Mouse (Mus musculus) limb, embryonic 11.5 days (tissue): ENCODE data around the gene Pex13. TPM values are rescaled to one million over a fixed set of nuclear protein-coding genes. Genes with fewer than 3 reads are reported as not detected.

Experiments used
- ATAC-seq: fragments of 200-750 bp; cut with Nextera tagmentation; 2 replicates; pipeline ENCODE4 v1.8.0; 2017; ENCODE audit warnings: low read depth; ENCODE audit not compliant: insufficient number of reproducible peaks, low FRiP score, low TSS enrichment
- DNase-seq: peaks from one replicate; pipeline ENCODE4 v3.0.0-alpha.2; 2015; ENCODE audit warnings: low spot score
- H3K27ac ChIP-seq: fragments of 300-500 bp; sonication (generic); replicated peaks from 2 replicates; pipeline ENCODE4 v1.5.1; 2014; ENCODE audit warnings: low read depth, mild to moderate bottlenecking, low read length
- H3K27me3 ChIP-seq: fragments of 300-500 bp; sonication (generic); 2 replicates; pipeline ENCODE4 v1.6.1; 2014; ENCODE audit warnings: mild to moderate bottlenecking, low read length, mixed read lengths; ENCODE audit not compliant: control insufficient read depth, insufficient read depth
- H3K36me3 ChIP-seq: fragments of 300-500 bp; sonication (generic); 2 replicates; pipeline ENCODE4 v1.6.1; 2014; ENCODE audit warnings: mild to moderate bottlenecking, low read length, moderate library complexity, mixed read lengths; ENCODE audit not compliant: control insufficient read depth, insufficient read depth
- H3K4me1 ChIP-seq: fragments of 300-500 bp; sonication (generic); 2 replicates; pipeline ENCODE4 v1.6.1; 2014; ENCODE audit warnings: low read length, mixed read lengths; ENCODE audit not compliant: control insufficient read depth, insufficient read depth
- H3K4me2 ChIP-seq: fragments of 300-500 bp; sonication (generic); 2 replicates; pipeline ENCODE4 v1.6.1; 2014; ENCODE audit warnings: low read depth, mild to moderate bottlenecking, moderate library complexity; ENCODE audit not compliant: severe bottlenecking
- H3K4me3 ChIP-seq: fragments of 300-500 bp; sonication (generic); 2 replicates; pipeline ENCODE4 v1.5.1; 2014; ENCODE audit warnings: low read depth, low read length
- H3K9ac ChIP-seq: fragments of 300-500 bp; sonication (generic); 2 replicates; pipeline ENCODE4 v1.6.1; 2014; ENCODE audit warnings: mild to moderate bottlenecking, low read length
- H3K9me3 ChIP-seq: fragments of 300-500 bp; sonication (generic); 2 replicates; pipeline ENCODE4 v1.6.1; 2016; ENCODE audit warnings: low read length; ENCODE audit not compliant: control insufficient read depth
- WGBS: fragments of 180-500 bp; shearing (Covaris S2); extraction: QIAGEN DNeasy Blood & Tissue Kit; methylation state at CpG from one replicate; pipeline ENCODE4 v1.1.7; 2014; 5-methylcytosine and 5-hydroxymethylcytosine counted together
- polyA plus RNA-seq: library from polyadenylated mRNA; unstranded; fragments of >200 nt; fragmentation: Nextera tagmentation; extraction: Ambion mirVana; gene quantifications from 2 replicates; pipeline ENCODE4 v1.2.1, GENCODE M21; 2014

The Pex13 gene
- polyA plus RNA-seq, 1 experiment from 2014 or later = 52.8 TPM

GRCm38 (mm10) chr11:23688060-23688459 lies 22.3 kb upstream of the Pex13 start:
- H3K4me3 ChIP-seq = no peak overlapping the region
- 87% methylated on average over 1 of the region's 1 CpGs for WGBS
- H3K27ac ChIP-seq = no peak overlapping the region
- H3K4me2 ChIP-seq = no peak overlapping the region
- H3K9me3 ChIP-seq = no peaks in the 10 kb centered on the region
- no peak overlapping the region for H3K9ac ChIP-seq
- no peaks in the 10 kb centered on the region for H3K27me3 ChIP-seq
- ATAC-seq (no peak), DNase-seq (no peak)
- no peaks in the 10 kb centered on the region for H3K4me1 ChIP-seq
- H3K36me3 ChIP-seq = no peaks in the 10 kb centered on the region

GRCm38 (mm10) chr11:23686671-23687070 lies 20.9 kb upstream of the Pex13 start:
- H3K4me3 ChIP-seq = no peak overlapping the region
- no peaks in the 10 kb centered on the region for H3K27me3 ChIP-seq
- H3K9me3 ChIP-seq = no peaks in the 10 kb centered on the region
- no peak overlapping the region for H3K4me2 ChIP-seq
- no peaks in the 10 kb centered on the region for H3K36me3 ChIP-seq
- DNase-seq (no peak), ATAC-seq (no peak)
- no peaks in the 10 kb centered on the region for H3K4me1 ChIP-seq
- WGBS = 87% methylated on average over 5 of the region's 5 CpGs
- no peak overlapping the region for H3K27ac ChIP-seq
- H3K9ac ChIP-seq = no peak overlapping the region

GRCm38 (mm10) chr11:23682561-23682960 lies 16.8 kb upstream of the Pex13 start:
- ATAC-seq (no peak), DNase-seq (no peak)
- H3K27me3 ChIP-seq = no peaks in the 10 kb centered on the region
- no peak overlapping the region for H3K4me3 ChIP-seq
- no peaks in the 10 kb centered on the region for H3K4me1 ChIP-seq
- H3K36me3 ChIP-seq = no peaks in the 10 kb centered on the region
- 92% methylated on average over 5 of the region's 5 CpGs for WGBS
- H3K4me2 ChIP-seq = no peak overlapping the region
- no peaks in the 10 kb centered on the region for H3K9me3 ChIP-seq
- no peak overlapping the region for H3K27ac ChIP-seq
- H3K9ac ChIP-seq = no peak overlapping the region

- Histone ChIP-seq H3K9me3 (no peaks in the 10 kb centered on the region), H3K9ac (no peak overlapping the region), H3K4me1 (no peaks in the 10 kb centered on the region), H3K27ac (no peak overlapping the region), H3K36me3 (peaks cover 5% of the 10 kb centered on the region; the same call in 1 of the 2 replicates), H3K27me3 (no peaks in the 10 kb centered on the region), H3K4me2 (no peak overlapping the region), H3K4me3 (no peak overlapping the region)
- ATAC-seq = no peak
- DNase-seq = no peak
- 94% methylated on average over 6 of the region's 6 CpGs for WGBS
Observed at GRCm38 (mm10) chr11:23680435-23680950, 14.7 kb upstream of the Pex13 start.

- WGBS = 44% methylated on average over 3 of the region's 3 CpGs
- H3K36me3 ChIP-seq = peaks cover 5% of the 10 kb centered on the region; the same call in 1 of the 2 replicates
- peak; percentile 75 for DNase-seq
Observed at GRCm38 (mm10) chr11:23679044-23679642, 13.4 kb upstream of the Pex13 start.

GRCm38 (mm10) chr11:23676100-23676499 lies 10.3 kb upstream of the Pex13 start:
- ATAC-seq (no peak), DNase-seq (no peak)
- no peaks in the 10 kb centered on the region for H3K27me3 ChIP-seq
- H3K36me3 ChIP-seq = peaks cover 8% of the 10 kb centered on the region; the same call in 1 of the 2 replicates
- no peaks in the 10 kb centered on the region for H3K4me1 ChIP-seq
- H3K9me3 ChIP-seq = no peaks in the 10 kb centered on the region
- no peak overlapping the region for H3K4me2 ChIP-seq
- WGBS = 95% methylated on average over 5 of the region's 5 CpGs
- H3K4me3 ChIP-seq = no peak overlapping the region
- H3K27ac ChIP-seq = no peak overlapping the region
- no peak overlapping the region for H3K9ac ChIP-seq

More at GRCm38 (mm10) chr11:23679044-23679642, 13.4 kb upstream of the Pex13 start:
- no peak overlapping the region for H3K4me3 ChIP-seq
- no peak overlapping the region for H3K9ac ChIP-seq
- H3K27me3 ChIP-seq = no peaks in the 10 kb centered on the region
- H3K4me2 ChIP-seq = no peak overlapping the region
- H3K27ac ChIP-seq = no peak overlapping the region
- no peak for ATAC-seq
- no peaks in the 10 kb centered on the region for H3K9me3 ChIP-seq
- no peaks in the 10 kb centered on the region for H3K4me1 ChIP-seq

- Histone ChIP-seq H3K27ac (no peak overlapping the region), H3K36me3 (peaks cover 8% of the 10 kb centered on the region; the same call in 1 of the 2 replicates), H3K4me2 (no peak overlapping the region), H3K9me3 (no peaks in the 10 kb centered on the region), H3K9ac (no peak overlapping the region), H3K4me1 (no peaks in the 10 kb centered on the region), H3K4me3 (no peak overlapping the region), H3K27me3 (no peaks in the 10 kb centered on the region)
- ATAC-seq (no peak), DNase-seq (no peak)
- WGBS = 90% methylated on average over 4 of the region's 4 CpGs
Observed at GRCm38 (mm10) chr11:23672256-23672749, 6.5 kb upstream of the Pex13 start.

GRCm38 (mm10) chr11:23667128-23667527 lies 1.4 kb upstream of the Pex13 start:
- Histone ChIP-seq H3K36me3 (no peaks in the 10 kb centered on the region), H3K9ac (no peak overlapping the region), H3K9me3 (no peaks in the 10 kb centered on the region), H3K27me3 (no peaks in the 10 kb centered on the region), H3K4me1 (no peaks in the 10 kb centered on the region), H3K27ac (no peak overlapping the region), H3K4me3 (peak overlapping the region; percentile 94), H3K4me2 (peak overlapping the region; percentile 62; the same call in 1 of the 2 replicates)
- DNase-seq = no peak
- 69% methylated on average over 3 of the region's 3 CpGs for WGBS
- ATAC-seq = no peak
